Mouse (Mus musculus): ENCODE data around the gene Rsbn1.

GRCm38 (mm10) chr3:103916205-103916838, 2.4 kb downstream of the Rsbn1 start:
- no peak for TF ChIP-seq POLR2A (IDR thresholded peaks at IDR 0.05; ENCODE audit: borderline replicate concordance, extremely low read depth, low read depth, low read length)
- TF ChIP-seq CTCF (IDR thresholded peaks at IDR 0.05; ENCODE audit: insufficient read depth, low read length) = no peak

Data from lung, adult 2 months (tissue).